13 mouse cellular contexts compared by ENCODE assay signal in the genomic region with DNA sequence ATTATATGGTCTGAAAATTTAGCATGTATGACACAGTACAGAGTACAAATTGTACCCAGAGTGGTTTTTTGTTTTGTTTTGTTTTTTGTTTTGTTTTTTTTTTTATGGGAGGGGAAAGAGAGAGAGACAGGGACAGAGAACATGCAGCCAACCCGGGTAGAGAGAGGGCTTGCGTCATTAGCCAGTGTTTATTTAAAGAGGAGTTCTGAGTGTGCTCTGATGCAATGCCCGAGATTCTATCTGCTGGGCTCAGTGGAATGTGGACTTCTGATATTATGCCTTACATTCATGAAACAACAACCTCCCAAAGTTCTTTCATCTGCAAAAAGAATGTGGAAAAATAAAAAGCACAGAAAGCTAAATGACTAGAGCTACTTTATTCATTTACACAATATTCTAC. TPM values are rescaled to one million over a fixed set of nuclear protein-coding genes. Genes with fewer than 3 reads are reported as not detected.
DNase-seq lines count a peak whose midpoint lies in the region; ATAC-seq and TF ChIP-seq lines count a peak whose summit lies in the region.
"Had no signal": no experiment of that assay in that cellular context is flagged by ENCODE, and none has a peak within 500 bp of the region (broad histone marks: within the 10 kb centered on the region; RNA-seq: fewer than 3 reads in every experiment).

No protein-coding gene starts in this region.

- ATAC-seq in liver, embryonic 13.5 days (ENCODE audit: low read depth) = no peak
- no peak for ATAC-seq in liver, embryonic 12.5 days
- peak; percentile 53; the same call in 1 of the 2 replicates for ATAC-seq in granulocyte monocyte progenitor cell, adult 5-6 weeks (replicated peaks; ENCODE audit: poor library complexity, severe bottlenecking)
- ATAC-seq in megakaryocyte progenitor cell, adult 5-6 weeks (replicated peaks; ENCODE audit: poor library complexity) = peak; percentile 38; the same call in 1 of the 2 replicates
- no peak for ATAC-seq in forebrain, embryonic 16.5 days
- ATAC-seq: inflammation-experienced regulatory T-cells, adult 6 months had no signal

- H3K4me1 ChIP-seq in heart, adult 2 months (ENCODE audit: control insufficient read depth, insufficient read depth, low read length) = peaks cover 21% of the 10 kb centered on the region
- H3K4me1 ChIP-seq in liver, embryonic 13.5 days (replicated peaks) = peaks cover 40% of the 10 kb centered on the region
- peaks cover 28% of the 10 kb centered on the region for H3K4me1 ChIP-seq in liver, embryonic 12.5 days
- peaks cover 16% of the 10 kb centered on the region for H3K4me1 ChIP-seq in forebrain, embryonic 16.5 days (replicated peaks; ENCODE audit: control insufficient read depth, insufficient read depth, low read length)

- H3K79me2 ChIP-seq in heart, adult 2 months (replicated peaks; ENCODE audit: control insufficient read depth, insufficient read depth, low read length) = no peaks in the 10 kb centered on the region; the same call in none of the 2 replicates

- no peak overlapping the region for H3K9ac ChIP-seq in heart, adult 2 months (ENCODE audit: low read depth, low read length)
- H3K9ac ChIP-seq in liver, embryonic 13.5 days = no peak overlapping the region
- H3K9ac ChIP-seq in liver, embryonic 12.5 days = no peak overlapping the region
- H3K9ac ChIP-seq in forebrain, embryonic 16.5 days (replicated peaks; ENCODE audit: low read depth, low read length) = no peak overlapping the region
- H3K9ac ChIP-seq: embryonic facial prominence, embryonic 12.5 days had no signal

- H3K27me3 ChIP-seq in heart, adult 2 months (ENCODE audit: control insufficient read depth, insufficient read depth, low read length) = no peaks in the 10 kb centered on the region
- H3K27me3 ChIP-seq in liver, embryonic 13.5 days = no peaks in the 10 kb centered on the region
- no peaks in the 10 kb centered on the region for H3K27me3 ChIP-seq in liver, embryonic 12.5 days (replicated peaks)
- H3K27me3 ChIP-seq in forebrain, embryonic 16.5 days (replicated peaks; ENCODE audit: control insufficient read depth, insufficient read depth, low read length) = no peaks in the 10 kb centered on the region
- H3K27me3 ChIP-seq: embryonic facial prominence, embryonic 12.5 days; megakaryocyte, embryonic 14.5 days had no signal

- no peak overlapping the region for H3K4me2 ChIP-seq in liver, embryonic 13.5 days
- H3K4me2 ChIP-seq in liver, embryonic 12.5 days = no peak overlapping the region
- H3K4me2 ChIP-seq in forebrain, embryonic 16.5 days (ENCODE audit: low read length) = no peak overlapping the region
- H3K4me2 ChIP-seq: embryonic facial prominence, embryonic 12.5 days had no signal

- no peak for TF ChIP-seq CTCF in heart, adult 2 months (IDR thresholded peaks at IDR 0.05)

- H3K4me3 ChIP-seq in heart, adult 2 months = no peak overlapping the region
- no peak overlapping the region for H3K4me3 ChIP-seq in liver, embryonic 13.5 days (replicated peaks)
- no peak overlapping the region for H3K4me3 ChIP-seq in liver, embryonic 12.5 days
- H3K4me3 ChIP-seq in forebrain, embryonic 16.5 days (replicated peaks; ENCODE audit: low read length) = no peak overlapping the region
- H3K4me3 ChIP-seq: embryonic facial prominence, embryonic 12.5 days; megakaryocyte, embryonic 14.5 days had no signal

- intact Hi-C loops in heart, adult 2 months (cut with DNase I) = no loop called here

- 16% methylated on average over 3 of the region's 3 CpGs for whole genome bisulfite sequencing in heart, adult 2 months
- 12% methylated on average over 3 of the region's 3 CpGs for WGBS in liver, embryonic 13.5 days (ENCODE audit: insufficient replicate concordance)
- 15% methylated on average over 3 of the region's 3 CpGs for WGBS in liver, embryonic 12.5 days (ENCODE audit: insufficient replicate concordance)
- whole genome bisulfite sequencing in forebrain, embryonic 16.5 days = 29% methylated on average over 3 of the region's 3 CpGs

- DNase-seq in heart, adult 2 months = peak in 1 of 2 experiments; percentile 53
- no peak for DNase-seq in heart, postnatal 4 days
- no peak for DNase-seq in liver, embryonic 13.5 days
- no peak for DNase-seq in cerebellum, adult 18-20 months
- DNase-seq: cerebellum, adult 9-11 months; kidney, postnatal 14 days had no signal

- peak; percentile 40; the same call in 1 of the 2 replicates for TF ChIP-seq POLR2A in heart, adult 2 months (IDR thresholded peaks at IDR 0.05; ENCODE audit: insufficient read depth, low read depth, low read length)

- peaks cover 8% of the 10 kb centered on the region for H3K36me3 ChIP-seq in heart, adult 2 months (ENCODE audit: control insufficient read depth, insufficient read depth, low read length)
- no peaks in the 10 kb centered on the region for H3K36me3 ChIP-seq in liver, embryonic 13.5 days
- no peaks in the 10 kb centered on the region for H3K36me3 ChIP-seq in liver, embryonic 12.5 days
- H3K36me3 ChIP-seq in forebrain, embryonic 16.5 days (ENCODE audit: control insufficient read depth, insufficient read depth) = no peaks in the 10 kb centered on the region

- peak overlapping the region; percentile 70 for H3K27ac ChIP-seq in heart, adult 2 months
- H3K27ac ChIP-seq in liver, embryonic 13.5 days = peak overlapping the region; percentile 47; the same call in 1 of the 2 replicates
- no peak overlapping the region for H3K27ac ChIP-seq in liver, embryonic 12.5 days
- H3K27ac ChIP-seq in forebrain, embryonic 16.5 days (ENCODE audit: low read length) = no peak overlapping the region
- H3K27ac ChIP-seq: embryonic facial prominence, embryonic 12.5 days had no signal

- H3K9me3 ChIP-seq in liver, embryonic 13.5 days (replicated peaks) = no peaks in the 10 kb centered on the region
- H3K9me3 ChIP-seq in liver, embryonic 12.5 days (replicated peaks) = no peaks in the 10 kb centered on the region
- H3K9me3 ChIP-seq in forebrain, embryonic 16.5 days (ENCODE audit: control insufficient read depth, low read length) = no peaks in the 10 kb centered on the region
- H3K9me3 ChIP-seq: embryonic facial prominence, embryonic 12.5 days; megakaryocyte, embryonic 14.5 days had no signal

- 0 out of 2 replicates have a peak, but pooled peaks have one; percentile 28 for TF ChIP-seq EP300 in heart, adult 2 months (IDR thresholded peaks at IDR 0.05; ENCODE audit: insufficient read depth, low read depth, low read length)

RNA-seq across cellular contexts. Expression of a gene that starts 9.2 kb away (rescaled TPM):
- 100 to 1,000 TPM; 156 to 195 TPM for total RNA-seq in heart, adult 2 months (2021)
- 77.2 and 107 TPM in 2 replicates for polyA plus RNA-seq in heart, adult 2 months (2012; rRNA removed)
- 100 to 1,000 TPM; 108 to 117 TPM for total RNA-seq in heart, postnatal 4 days (2021)
- 12.4 and 13.4 TPM in 2 replicates for polyA plus RNA-seq in liver, embryonic 13.5 days (2015; fragmentation: Nextera tagmentation; extraction: Ambion mirVana)
- 17.6 and 20.4 TPM in 2 replicates for polyA plus RNA-seq in liver, embryonic 12.5 days (2016; fragmentation: Nextera tagmentation; extraction: Ambion mirVana)
- 41.7 and 56.0 TPM in 2 replicates for total RNA-seq in granulocyte monocyte progenitor cell, adult 5-6 weeks (2014; fragmentation: Nextera tagmentation)
- total RNA-seq in granulocyte monocyte progenitor cell, adult 5-6 weeks (2017) = 63.4 and 65.9 TPM in 2 replicates
- 45.7 and 46.4 TPM in 2 replicates for total RNA-seq in megakaryocyte progenitor cell, adult 5-6 weeks (2015)
- total RNA-seq in megakaryocyte progenitor cell, adult 5-6 weeks (2017) = 72.5 and 98.3 TPM in 2 replicates
- polyA plus RNA-seq in forebrain, embryonic 16.5 days (2015; fragmentation: Nextera tagmentation; extraction: Ambion mirVana) = 83.1 and 93.0 TPM in 2 replicates

RNA-seq across cellular contexts. Expression of a gene that starts 45.7 kb away (rescaled TPM):
- 10 to 100 TPM; 23.2 to 24.9 TPM for total RNA-seq in heart, adult 2 months (2021)
- polyA plus RNA-seq in heart, adult 2 months (2012; rRNA removed) = 12.6 and 16.1 TPM in 2 replicates
- total RNA-seq in heart, postnatal 4 days (2021) = 10 to 100 TPM; 53.1 to 57.6 TPM
- 30.7 and 42.3 TPM in 2 replicates for polyA plus RNA-seq in liver, embryonic 13.5 days (2015; fragmentation: Nextera tagmentation; extraction: Ambion mirVana)
- 49.6 and 51.9 TPM in 2 replicates for polyA plus RNA-seq in liver, embryonic 12.5 days (2016; fragmentation: Nextera tagmentation; extraction: Ambion mirVana)
- 53.7 and 66.1 TPM in 2 replicates for total RNA-seq in granulocyte monocyte progenitor cell, adult 5-6 weeks (2014; fragmentation: Nextera tagmentation)
- 53.5 and 80.9 TPM in 2 replicates for total RNA-seq in granulocyte monocyte progenitor cell, adult 5-6 weeks (2017)
- 50.8 and 52.0 TPM in 2 replicates for total RNA-seq in megakaryocyte progenitor cell, adult 5-6 weeks (2015)
- 103 and 131 TPM in 2 replicates for total RNA-seq in megakaryocyte progenitor cell, adult 5-6 weeks (2017)
- 92.7 and 96.1 TPM in 2 replicates for polyA plus RNA-seq in forebrain, embryonic 16.5 days (2015; fragmentation: Nextera tagmentation; extraction: Ambion mirVana)

Comparison
In these comparisons a context has a peak if more than half of its experiments do, and no peak if none do; other contexts are left out.
1. H3K27ac ChIP-seq: peak in heart, adult 2 months (single experiment) and liver, embryonic 13.5 days (single experiment); none in liver, embryonic 12.5 days (single experiment) and forebrain, embryonic 16.5 days (single experiment).
2. ATAC-seq: peak in granulocyte monocyte progenitor cell, adult 5-6 weeks (single experiment) and megakaryocyte progenitor cell, adult 5-6 weeks (single experiment); none in liver, embryonic 13.5 days (single experiment), liver, embryonic 12.5 days (single experiment) and forebrain, embryonic 16.5 days (single experiment).